Mouse (Mus musculus): ENCODE measurements around the gene Impad1. TPM values are rescaled to one million over a fixed set of nuclear protein-coding genes. Genes with fewer than 3 reads are reported as not detected.

Impad1 gene
- 9.7 and 11.6 TPM in 2 replicates for polyA plus RNA-seq (2012; rRNA removed)

GRCm38 (mm10) chr4:4792992-4793834 is at the start of gene Impad1:
Gene Impad1, minus strand, starts transcription at chr4:4793355.

